Mouse (Mus musculus) splenic B cell, adult 2 months (primary cell): ENCODE data around the gene Mbd3.
A peak's percentile ranks its signal among the peaks of the same experiment; 100 is the strongest.

Experiments
- DNase-seq: peaks from one replicate; pipeline ENCODE4 v3.0.0-alpha.2; 2011; ENCODE audit warnings: low read depth, low spot score
- H3K27me3 ChIP-seq: 2 replicates; pipeline ENCODE4 v1.6.1; 2012; ENCODE audit warnings: mild to moderate bottlenecking, low read length, moderate library complexity, mixed read lengths; ENCODE audit not compliant: control insufficient read depth, poor library complexity, insufficient read depth, severe bottlenecking
- H3K36me3 ChIP-seq: 2 replicates; pipeline ENCODE4 v1.6.1; 2012; ENCODE audit warnings: mild to moderate bottlenecking, low read length, moderate library complexity, mixed read lengths; ENCODE audit not compliant: control insufficient read depth, poor library complexity, insufficient read depth, severe bottlenecking

The Mbd3 gene

GRCm38 (mm10) chr10:80374063-80374462 lies 25.3 kb downstream of the Mbd3 start:
- peak; percentile 73 for DNase-seq
- H3K36me3 ChIP-seq: no peaks in the 10 kb centered on the region
- H3K27me3 ChIP-seq: no peaks in the 10 kb centered on the region

DNA sequence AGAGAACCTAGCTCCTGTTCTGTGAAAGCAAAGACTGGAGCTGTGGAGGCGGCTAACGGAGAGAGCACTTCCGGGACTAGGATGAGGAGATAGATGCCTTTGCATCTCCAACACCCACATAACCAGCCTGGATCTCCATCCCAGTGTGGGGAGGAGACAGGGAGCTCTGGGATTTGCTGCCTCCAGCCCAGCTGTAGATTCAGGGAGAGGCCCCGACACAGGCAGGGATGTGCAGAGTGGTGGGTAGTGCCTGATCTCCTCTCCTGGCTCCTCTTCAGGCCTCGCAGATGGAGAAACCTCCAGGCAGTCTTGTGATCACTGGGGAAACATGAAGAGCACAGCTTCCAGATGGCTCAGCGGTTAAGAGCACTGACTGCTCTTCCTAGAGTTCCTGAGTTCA lies 26.6 kb downstream of the Mbd3 start:
- no peaks in the 10 kb centered on the region for H3K36me3 ChIP-seq
- no peaks in the 10 kb centered on the region for H3K27me3 ChIP-seq
- DNase-seq: no peak

DNA sequence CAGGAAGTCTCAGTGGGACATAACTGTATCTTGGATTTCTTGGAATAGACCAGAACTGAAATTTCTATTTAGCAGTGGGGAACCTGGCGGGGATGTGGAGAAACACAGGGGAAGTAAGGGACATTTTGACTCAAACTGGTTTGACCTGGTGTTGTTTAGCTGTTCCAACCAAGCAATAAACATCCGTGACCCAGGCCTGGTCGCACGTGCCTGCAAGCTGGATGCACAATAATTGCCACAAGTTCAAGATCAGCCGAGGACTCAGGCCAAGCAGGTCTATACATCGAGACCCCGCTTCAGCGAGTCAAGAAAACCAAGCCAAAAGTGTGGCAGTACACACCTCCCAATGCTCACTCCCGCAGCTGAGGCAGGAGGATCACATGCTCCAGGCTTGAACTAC lies 27.4 kb downstream of the Mbd3 start:
- no peaks in the 10 kb centered on the region for H3K27me3 ChIP-seq
- DNase-seq: no peak
- H3K36me3 ChIP-seq: no peaks in the 10 kb centered on the region

DNA sequence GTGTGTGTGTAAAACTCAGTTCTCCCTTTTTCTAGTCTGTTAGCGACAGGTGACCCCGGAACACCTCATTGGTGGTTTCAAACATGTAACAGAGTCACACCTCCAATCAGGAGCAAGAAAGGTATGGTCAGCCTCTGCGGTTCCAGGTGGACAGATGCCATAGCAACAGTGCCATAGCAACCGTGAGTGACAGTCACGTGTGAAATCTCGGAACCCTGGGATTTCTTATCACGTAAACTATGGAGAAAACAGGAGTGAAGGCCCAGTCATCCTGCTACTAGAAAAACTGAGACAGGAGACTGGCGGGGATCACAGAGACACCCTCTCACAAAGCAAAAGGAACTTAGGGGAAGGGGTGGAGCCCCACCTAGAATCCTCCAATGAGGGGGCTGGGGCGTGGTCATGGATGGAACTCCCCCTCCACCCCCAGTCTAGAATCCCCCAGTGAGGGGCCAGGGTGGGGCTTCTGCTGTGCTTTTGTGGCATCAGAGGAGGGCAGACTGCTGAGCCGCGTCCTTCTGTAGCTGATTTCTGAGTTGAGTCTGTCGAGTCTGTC lies 27.9 kb downstream of the Mbd3 start:
- DNase-seq: peak; percentile 90
- no peaks in the 10 kb centered on the region for H3K36me3 ChIP-seq

DNA sequence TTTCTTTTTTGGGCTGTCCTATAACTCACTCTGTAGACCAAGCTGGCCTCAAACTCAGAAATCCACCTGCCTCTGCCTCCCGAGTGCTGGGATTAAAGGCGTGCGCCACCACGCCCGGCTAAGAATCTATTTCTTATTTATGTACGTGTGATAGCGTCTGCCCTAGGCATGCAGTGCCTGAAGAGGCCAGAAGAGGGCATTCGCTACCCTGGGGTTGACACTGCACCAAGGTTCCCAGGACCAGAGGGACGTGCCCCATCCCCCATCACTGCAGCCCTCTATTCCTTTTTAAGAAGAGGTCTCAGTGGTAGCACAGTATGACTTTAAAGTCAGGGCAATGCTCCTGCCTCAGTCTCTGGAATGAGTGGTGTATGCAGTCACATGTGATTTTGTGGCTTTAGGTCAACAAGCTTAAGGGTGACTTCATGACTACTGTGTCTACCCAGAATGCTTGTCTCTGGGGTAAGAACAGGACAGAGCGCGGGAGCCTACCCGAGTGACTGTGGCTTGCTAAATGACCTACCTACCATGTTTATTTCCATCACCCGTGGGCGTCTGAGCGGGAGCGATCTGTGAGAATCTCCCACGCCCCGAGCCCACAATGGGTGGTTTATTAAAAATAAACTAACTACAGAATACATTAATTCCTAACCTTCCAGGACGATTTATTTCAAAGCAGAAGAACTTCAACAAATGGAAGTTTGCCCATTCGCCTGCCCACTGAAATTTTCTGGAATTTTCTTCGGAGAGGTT lies 29.2 kb downstream of the Mbd3 start:
- H3K36me3 ChIP-seq: no peaks in the 10 kb centered on the region
- peak; percentile 60 for DNase-seq
- no peaks in the 10 kb centered on the region for H3K27me3 ChIP-seq

More for the DNA sequence above, 27.9 kb downstream of the Mbd3 start:
- no peaks in the 10 kb centered on the region for H3K27me3 ChIP-seq

DNA sequence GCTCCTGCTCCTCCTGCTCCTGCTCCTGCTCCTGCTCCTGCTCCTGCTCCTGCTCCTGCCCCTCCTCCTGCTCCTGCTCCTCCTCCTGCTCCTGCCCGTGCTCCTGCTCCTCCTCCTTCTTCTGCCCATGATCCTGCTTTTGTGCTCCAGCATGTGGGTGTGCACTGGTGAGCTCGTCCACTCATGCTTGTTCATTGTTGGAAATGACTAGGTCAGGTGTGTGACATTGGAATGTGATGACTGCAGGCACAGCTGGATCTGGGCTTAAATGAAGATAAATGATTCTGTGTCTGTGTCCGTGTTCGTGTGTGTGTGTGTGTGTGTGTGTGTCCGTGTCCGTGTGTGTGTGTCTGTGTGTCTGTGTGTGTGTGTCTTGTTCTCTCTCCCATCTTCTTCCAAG lies 31.0 kb downstream of the Mbd3 start:
- H3K36me3 ChIP-seq: no peaks in the 10 kb centered on the region
- no peak for DNase-seq
- no peaks in the 10 kb centered on the region for H3K27me3 ChIP-seq

DNA sequence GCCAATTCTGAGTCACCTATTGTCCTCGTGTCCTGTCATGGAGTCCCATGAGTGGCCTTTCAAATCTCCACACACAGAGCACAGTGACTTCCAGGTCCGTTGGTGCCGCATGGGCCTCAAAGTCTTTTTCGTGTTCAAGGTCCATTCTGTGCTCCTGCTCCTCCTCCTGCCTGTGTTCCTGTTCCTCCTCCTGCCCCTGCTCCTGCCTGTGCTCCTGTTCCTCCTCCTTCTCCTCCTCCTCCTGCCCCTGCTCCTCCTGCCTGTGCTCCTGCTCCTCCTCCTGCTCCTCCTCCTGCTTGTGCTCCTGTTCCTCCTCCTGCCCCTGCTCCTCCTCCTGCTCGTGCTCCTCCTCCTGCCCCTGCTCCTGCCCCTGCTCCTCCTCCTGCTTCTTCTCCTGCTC lies 31.4 kb downstream of the Mbd3 start:
- H3K27me3 ChIP-seq: no peaks in the 10 kb centered on the region
- no peaks in the 10 kb centered on the region for H3K36me3 ChIP-seq
- DNase-seq: peak; percentile 31

GRCm38 (mm10) chr10:80365736-80366135 lies 33.6 kb downstream of the Mbd3 start:
- Histone ChIP-seq H3K36me3 (no peaks in the 10 kb centered on the region), H3K27me3 (no peaks in the 10 kb centered on the region)
- DNase-seq: no peak

DNA sequence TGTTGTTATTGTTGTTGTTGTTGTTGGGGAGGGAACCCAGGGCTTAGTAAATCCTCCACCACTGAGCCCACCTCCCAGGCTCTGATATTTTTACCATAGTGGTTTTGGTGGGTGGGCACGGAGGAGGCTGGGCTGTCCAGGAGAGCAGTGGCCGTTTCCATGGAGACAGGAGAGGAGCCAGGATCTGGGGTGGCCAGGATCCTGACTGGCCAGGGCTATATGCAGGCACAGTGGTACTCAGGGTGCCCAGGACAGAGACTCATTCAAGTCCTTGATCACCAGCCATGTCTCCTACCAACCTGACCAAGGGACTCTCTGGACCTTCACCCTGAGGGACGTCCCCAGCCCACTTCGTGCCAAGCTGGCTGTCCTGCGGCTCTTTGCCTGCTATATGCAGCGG lies 35.6 kb downstream of the Mbd3 start:
- DNase-seq: no peak
- H3K27me3 ChIP-seq: no peaks in the 10 kb centered on the region

GRCm38 (mm10) chr10:80357994-80358639 lies 41.2 kb downstream of the Mbd3 start:
- Histone ChIP-seq H3K36me3 (no peaks in the 10 kb centered on the region), H3K27me3 (no peaks in the 10 kb centered on the region; the same call in 1 of the 2 replicates)
- peak; percentile 41 for DNase-seq

More for the DNA sequence above, 35.6 kb downstream of the Mbd3 start:
- H3K36me3 ChIP-seq: no peaks in the 10 kb centered on the region

- Histone ChIP-seq H3K36me3 (no peaks in the 10 kb centered on the region), H3K27me3 (no peaks in the 10 kb centered on the region; the same call in 1 of the 2 replicates)
- DNase-seq: no peak
Observed at GRCm38 (mm10) chr10:80357336-80357735, 42.0 kb downstream of the Mbd3 start.

DNA sequence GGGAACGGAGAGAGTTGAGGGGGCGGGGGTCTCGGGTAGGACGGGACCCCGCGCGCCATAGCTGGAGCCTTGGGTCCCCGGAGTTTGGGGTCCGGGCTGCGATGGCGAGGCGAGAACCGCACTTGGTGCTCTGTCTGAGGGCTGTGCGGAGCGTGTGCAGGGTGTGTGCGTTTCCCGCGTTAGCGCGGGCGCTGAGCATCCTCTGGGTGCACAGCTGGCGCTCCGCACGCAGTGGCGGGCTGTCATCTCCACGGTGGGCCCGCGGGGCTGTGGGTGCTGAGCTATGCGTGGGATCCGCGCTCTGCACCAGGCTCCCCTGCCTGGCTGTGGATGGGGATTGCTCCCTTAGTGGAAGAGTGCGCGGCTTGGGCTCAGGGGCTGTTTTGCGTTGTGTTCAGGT lies 42.6 kb downstream of the Mbd3 start:
- no peaks in the 10 kb centered on the region; the same call in 1 of the 2 replicates for H3K27me3 ChIP-seq
- no peak for DNase-seq
- no peaks in the 10 kb centered on the region for H3K36me3 ChIP-seq

- H3K27me3 ChIP-seq: no peaks in the 10 kb centered on the region; the same call in 1 of the 2 replicates
- no peaks in the 10 kb centered on the region for H3K36me3 ChIP-seq
- DNase-seq: no peak
Observed at GRCm38 (mm10) chr10:80356001-80356682, 43.2 kb downstream of the Mbd3 start, which contains the start of gene Plk5. TSS of gene Plk5 (plus strand) at chr10:80356459.

DNA sequence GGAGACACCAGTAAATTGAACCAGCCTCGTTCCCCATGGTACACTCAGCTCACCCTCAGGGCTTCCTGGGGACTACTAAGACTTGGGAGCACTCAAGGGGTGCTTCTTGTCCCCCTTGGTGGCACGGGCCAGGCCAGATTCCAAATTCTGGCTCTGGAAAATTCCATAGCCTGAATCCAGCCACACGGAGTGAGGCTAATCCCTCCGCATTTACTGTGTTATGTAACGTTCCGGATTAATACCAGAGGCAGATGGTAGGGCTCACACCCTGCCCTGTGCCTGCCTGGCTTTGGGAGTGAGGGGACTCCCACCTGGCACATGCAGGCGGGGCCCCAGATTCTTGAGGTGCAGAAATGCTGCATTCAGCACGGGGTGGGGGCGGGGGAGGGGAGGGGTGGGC lies 43.9 kb downstream of the Mbd3 start:
- Histone ChIP-seq H3K36me3 (no peaks in the 10 kb centered on the region), H3K27me3 (no peaks in the 10 kb centered on the region; the same call in 1 of the 2 replicates)
- no peak for DNase-seq

DNA sequence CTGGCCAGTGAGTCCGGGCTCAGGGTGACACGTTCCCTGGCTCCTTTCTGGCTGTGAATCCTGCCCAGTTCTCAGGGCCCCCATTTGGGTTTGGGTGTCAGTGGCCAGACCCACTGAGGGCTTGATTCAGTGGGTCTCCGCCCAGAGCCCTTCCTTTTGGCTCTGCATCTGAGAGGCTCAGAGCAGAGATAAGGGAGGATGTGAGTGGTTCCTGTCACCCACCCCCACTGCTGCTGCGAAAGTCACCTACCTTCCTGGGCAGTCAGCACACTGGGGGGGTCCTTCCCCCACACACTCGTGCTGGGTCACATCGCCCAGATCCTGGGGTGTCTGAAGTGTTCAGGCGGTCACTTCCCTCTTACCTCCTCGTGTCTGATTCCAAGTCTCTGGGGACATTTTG lies 46.6 kb downstream of the Mbd3 start:
- no peak for DNase-seq
- no peaks in the 10 kb centered on the region for H3K36me3 ChIP-seq
- H3K27me3 ChIP-seq: peaks cover 3% of the 10 kb centered on the region; the same call in 1 of the 2 replicates
